Mouse (Mus musculus): ENCODE measurements around the gene Tmem203.

The Tmem203 gene

DNA sequence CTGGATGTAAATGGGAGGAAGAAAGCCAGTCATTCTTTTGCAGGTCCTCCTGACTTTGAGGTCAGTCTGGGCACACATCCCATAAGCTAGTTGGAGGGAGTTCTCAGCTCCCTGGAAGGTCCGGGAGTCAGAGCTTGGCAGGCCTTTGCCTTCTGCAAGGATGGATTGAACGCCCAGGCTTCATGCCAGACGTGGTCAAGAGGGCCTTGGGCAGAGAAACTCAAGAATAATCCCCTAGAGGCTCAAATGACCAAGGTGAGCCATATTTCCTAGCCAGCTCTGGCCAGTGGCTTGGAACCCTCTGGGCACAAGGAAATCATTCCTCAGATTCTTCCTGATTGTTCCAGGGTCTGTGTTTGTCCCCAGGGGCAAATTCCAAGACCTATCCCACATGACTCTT is 9.6 kb downstream of the Tmem203 start:
- no peak for DNase-seq

DNA sequence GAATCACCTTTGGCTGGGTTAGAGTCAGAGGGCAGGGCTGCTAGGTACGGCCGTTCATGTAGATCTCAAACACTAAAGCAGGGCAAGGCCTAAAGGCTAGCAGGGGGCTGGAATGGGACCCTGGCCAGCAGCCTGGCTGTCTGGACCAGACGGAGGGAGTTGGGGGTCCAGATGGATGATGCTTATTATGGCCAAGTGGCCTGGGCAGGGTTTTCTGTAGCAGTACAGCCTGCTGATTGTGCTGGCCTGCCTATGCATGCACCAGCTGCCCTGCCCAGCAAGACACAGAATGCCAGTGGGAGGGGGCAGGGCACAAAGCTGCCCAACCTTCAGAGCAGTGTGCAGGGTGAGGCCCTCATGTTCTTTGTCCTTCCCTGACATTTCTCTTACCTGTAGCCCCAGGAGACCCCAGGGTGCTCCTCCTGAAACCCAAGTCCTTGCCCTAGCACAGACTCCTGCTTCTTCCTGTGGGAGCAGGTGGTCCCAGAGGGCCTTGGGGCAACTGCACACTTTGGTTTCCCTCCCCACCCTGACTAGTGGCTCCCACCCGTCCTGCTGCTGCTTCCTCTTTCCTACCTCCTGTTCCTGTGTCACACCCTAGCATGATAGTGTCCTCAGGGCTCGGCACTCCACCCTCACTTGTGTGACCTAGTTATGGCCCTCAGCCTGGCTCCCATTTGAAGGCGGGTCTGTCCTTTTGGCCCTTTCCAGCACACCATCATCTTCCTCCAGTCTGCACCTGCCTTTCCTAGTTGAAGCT is 10.8 kb downstream of the Tmem203 start:
- DNase-seq: no peak

DNA sequence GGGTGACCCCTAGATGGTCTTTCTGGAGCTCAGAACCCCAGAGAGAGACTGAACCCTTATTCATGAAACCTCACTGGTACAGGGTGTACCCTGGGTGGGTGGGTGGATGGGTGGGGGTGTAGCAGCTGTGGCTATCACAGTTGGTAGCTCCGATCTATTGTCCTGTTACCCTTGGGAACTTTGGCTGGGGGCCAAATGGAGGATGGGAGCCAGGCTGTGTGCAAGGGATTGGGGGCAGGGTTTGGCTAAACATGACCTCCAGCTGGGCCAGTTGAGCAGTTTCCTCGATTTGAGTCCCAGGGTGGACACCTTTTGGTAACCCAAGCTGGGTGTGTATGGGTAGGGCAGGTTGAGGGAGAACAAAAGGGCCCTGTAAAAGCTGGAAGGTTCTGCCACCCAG is 11.5 kb downstream of the Tmem203 start:
- no peak for DNase-seq

DNA sequence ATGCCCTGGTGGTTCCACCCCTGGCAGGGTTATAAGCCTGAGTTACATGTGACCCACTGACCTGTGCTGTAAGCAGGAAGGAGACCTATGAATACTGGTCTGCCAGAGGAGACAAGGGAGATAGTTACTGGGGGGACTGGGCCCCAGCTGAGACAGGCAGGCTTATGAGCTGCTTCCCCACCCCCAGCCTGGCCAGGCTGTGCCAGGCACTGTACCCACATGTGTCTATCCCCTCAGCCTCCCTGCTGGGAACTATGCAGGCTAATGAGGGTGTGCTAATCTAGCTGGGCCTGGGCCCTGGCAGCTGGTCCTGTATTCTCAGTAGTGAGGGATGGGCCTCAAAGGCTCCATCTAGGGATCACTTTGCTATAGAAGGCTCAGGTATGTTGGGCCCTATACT is 12.0 kb downstream of the Tmem203 start:
- DNase-seq: no peak

DNA sequence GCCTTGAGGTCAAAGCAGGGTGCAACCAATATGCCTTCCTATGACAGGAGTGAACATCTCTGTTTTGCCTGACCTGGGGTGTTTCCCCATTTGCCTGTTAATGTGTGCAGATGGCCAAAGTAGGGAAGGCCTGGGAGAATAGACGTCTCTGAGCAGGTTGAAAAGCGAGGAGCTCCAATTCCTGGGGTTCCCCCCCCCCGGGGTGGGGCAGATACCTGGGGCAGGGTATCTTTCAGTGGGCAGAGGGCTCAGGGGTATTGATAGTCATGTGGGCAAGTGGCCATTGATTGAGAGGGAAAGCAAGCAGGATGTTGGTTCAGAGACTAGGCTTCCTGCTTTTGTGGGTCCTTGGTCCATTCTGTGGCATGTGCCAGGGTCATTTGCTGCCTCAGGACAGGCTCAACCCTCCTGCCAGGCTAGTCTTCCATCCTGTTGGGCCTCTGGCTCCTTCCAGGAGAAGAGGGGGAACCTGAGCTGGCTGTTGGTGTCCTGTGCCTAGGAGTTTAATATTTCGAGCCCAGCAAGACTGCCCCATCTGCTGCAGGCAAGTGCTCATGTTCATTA is 12.6 kb downstream of the Tmem203 start:
- DNase-seq: no peak

DNA sequence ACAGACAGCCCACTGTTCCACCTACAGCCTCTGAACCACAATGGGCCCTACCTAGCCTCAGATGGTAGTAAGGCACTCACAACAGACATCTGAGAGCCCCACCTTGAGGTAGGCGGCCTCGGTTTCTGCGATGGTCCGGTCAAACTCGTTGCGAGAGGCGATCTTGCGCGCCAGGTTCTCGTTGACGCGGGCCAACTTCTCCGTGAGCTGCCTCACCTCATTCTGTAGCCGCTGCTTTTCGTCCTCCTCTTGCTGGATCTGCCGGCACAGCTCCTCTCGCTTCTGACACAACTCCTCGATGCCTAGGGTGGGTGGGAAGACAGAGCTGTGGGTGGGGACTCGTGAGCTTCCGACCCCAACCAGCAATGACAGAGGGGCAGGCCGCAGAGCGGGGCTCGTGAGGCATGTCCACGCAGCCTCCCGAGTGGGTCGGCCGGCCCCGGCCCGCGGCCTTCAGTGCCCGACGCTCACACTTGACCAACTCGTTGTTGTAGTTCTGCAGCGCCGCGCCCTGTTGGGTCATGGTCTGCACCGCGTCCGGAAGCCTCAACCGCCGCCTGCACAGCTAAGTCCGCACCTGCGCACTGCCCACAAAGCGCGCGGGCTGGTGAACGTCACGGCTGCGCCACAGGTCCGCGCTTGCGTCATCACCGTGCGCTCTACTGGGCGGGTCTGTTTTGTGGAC is 16.7 kb downstream of the Tmem203 start, which contains the start of the genes Ssna1 and Anapc2:
Gene Ssna1 (minus strand): TSS at position 612 of the 685 bp plus-strand sequence.
Gene Anapc2 (plus strand): TSS at position 652 of the 685 bp plus-strand sequence.
- DNase-seq: peak; percentile 95 to 98

DNA sequence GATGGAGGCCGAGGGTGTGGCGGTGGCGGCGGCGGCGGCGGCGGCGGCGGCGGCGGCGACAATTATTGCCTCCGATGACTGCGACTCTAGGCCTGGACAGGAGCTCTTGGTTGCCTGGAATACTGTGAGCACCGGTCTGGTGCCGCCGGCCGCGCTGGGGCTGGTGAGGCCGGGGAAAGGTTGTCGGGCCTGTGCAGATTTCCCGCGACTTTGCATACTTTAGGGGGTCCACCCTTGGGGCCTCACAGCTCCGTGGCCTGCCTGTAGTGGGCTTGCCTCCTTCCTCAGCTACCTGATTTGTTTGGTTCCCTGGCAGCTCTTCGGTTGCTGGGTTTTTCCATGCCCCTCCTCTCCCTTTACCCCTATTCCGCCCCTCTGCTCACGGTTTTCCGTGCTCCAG is 17.3 kb downstream of the Tmem203 start:
- no peak for DNase-seq

DNA sequence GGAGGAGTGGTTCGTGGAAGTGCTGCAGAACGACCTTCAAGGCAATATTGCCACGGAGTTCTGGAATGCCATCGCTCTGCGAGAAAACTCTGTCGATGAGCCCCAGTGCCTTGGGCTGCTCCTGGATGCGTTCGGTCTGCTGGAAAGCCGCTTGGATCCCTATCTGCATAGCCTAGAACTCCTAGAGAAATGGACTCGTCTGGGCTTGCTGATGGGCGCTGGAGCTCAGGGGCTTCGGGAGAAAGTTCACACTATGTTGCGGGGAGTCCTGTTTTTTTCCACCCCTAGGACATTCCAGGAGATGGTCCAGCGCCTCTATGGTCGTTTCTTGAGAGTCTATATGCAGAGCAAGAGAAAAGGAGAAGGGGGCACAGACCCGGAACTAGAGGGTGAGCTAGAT is 17.8 kb downstream of the Tmem203 start:
- DNase-seq: no peak

DNA sequence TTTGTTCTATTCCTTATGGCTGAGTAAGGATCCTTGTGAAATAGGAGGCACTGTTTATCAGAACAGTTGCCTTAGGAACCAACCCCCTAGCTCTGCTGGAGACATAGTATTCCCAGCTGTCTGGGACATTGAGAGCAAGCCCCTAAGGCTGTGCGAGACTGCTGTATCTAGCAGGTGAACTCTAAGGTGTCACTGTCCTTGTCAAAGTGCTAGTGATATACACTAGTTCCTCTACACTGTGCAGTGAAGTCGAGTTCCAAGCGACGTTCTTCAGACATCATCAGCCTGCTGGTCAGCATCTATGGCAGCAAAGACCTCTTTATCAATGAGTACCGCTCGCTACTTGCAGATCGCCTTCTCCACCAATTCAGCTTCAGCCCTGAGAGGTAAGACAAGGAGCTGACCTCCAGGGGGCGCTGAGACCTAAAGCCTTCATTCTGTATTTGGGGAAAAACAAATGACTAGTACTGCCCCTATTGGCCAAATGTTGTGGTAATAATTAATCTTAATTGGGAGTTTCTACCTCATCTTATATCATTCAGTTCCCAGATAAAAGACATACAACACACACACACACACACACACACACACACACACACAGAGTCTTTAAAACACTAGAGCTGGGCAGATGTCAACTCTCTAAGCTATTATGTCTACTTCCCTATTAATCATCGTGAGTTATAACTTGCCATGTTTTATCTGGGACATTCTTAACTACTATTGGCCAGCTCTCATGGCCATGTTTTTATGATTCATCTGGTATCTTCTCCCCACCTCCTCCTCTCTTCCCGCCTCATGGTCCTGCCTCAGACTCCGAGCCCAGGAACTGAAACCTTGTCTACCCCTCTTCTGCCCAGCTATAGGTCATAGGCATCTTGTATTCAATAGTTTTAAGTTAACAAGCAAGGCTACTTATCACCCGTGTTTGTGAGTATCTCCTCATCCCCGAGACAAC is 24.0 kb downstream of the Tmem203 start:
- DNase-seq: peak; percentile 59 to 81

DNA sequence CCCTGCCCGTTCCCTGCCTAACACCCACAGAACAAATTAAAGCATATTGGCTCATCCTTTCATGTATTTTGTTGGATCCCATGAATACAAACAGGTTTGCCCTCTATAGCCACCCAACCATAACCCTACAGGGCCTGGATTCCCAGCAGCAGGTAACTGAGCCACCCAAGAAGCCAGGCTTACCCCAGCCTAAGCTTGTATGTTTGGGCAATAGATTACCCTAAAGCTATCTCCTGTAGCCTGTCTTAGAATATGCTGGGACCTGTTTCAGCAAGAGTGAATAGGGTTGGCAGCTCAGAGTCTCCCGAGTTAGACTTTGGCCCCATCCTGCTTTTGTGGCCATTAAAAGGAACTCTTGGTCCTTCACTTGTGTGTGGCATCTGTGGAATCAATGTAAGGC is 30.3 kb downstream of the Tmem203 start:
- DNase-seq: no peak

DNA sequence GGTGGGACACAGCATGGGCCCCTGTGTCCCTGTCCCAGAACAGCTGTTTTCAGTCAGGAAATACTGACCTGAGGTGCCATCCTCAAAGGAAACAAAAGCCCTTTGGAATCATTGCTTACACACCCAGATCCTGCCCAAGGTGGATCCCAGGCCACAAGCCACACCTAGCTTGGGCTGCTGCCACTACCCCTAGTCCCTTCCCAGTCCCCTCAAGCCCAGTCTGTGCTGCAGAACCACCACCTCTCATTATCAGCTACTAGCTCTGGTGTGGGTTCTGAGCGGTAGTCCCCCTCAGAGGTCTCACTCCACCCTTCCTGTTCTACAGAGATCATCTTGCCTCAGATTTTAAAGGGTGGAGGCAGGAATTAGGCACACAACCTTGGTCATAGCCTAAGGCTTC is 31.1 kb downstream of the Tmem203 start:
- DNase-seq: no peak

DNA sequence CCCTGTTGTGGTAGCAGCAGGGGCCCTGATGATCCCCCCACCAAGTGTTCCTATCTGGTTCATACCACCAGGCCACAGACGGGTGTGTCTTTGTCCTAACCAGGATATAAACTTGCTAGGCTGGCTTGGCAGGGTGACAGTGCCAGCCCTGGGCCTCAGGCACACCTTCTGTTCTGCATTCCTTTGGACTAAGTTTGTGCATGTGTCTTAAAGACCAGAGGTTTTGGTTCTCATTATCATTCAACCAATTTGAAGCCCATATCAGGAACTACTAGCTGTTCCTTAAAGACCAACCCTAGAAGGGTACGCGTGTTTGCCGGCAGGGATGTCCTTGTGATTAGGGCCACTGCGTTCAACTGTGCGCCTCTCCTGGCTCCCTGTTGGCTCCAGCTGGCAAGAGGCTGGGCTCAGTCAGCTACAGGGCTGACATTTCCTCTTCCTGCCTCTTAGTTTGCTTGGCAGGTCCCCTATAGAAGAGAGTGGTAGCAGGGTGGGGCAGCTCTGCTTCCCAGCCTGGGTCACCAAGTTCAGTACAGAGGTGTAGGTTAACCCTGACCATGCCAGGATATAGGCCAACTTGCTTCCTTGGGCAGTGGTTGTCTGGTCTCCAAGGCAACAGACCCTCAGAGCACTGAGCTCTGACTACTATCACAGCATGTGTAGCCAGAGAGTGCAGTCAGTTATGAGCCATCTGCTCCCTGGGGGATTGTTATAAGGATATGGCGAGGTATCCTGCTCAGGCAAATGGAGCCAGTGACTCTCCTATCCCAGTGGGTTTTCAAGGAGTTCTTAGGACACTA is 31.8 kb downstream of the Tmem203 start:
- DNase-seq: no peak

DNA sequence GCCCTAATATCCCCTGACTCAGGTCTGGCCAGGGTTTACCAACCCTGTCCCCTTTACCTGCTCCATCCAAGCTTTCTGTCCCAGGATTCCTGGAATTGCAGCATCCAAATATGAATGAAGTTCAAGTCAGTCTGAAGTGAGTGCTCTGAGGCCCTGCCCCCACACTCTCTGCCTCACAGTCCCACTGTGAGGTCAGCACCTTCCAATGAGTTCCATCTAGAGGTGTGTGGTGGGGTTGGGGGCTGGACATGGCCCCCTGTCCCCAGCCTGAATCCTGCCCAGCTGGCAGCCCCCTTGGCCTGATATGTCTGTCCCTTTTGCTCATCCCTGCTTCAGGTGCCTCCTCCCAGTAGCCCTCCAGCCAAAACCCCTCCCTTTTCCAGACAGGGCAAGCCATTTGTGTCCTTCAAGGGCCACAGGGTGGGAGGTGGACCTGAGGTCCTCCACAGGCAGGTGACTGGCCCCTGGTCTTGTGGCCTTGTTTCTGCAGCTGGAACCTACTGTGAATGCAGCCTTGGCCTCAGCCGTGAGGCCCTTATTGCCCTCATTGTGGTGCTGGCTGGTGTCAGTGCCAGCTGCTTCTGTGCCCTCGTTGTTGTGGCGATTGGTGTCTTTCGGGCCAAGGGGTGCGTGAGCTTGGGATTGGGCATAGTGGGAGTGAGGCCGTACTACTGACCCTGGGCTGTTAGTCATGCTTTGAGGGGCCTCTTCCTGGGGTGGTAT is 32.8 kb downstream of the Tmem203 start, which contains the start of gene Tmem210:
Gene Tmem210 (plus strand): TSS at position 219 of the 723 bp plus-strand sequence.
- no peak for DNase-seq

DNA sequence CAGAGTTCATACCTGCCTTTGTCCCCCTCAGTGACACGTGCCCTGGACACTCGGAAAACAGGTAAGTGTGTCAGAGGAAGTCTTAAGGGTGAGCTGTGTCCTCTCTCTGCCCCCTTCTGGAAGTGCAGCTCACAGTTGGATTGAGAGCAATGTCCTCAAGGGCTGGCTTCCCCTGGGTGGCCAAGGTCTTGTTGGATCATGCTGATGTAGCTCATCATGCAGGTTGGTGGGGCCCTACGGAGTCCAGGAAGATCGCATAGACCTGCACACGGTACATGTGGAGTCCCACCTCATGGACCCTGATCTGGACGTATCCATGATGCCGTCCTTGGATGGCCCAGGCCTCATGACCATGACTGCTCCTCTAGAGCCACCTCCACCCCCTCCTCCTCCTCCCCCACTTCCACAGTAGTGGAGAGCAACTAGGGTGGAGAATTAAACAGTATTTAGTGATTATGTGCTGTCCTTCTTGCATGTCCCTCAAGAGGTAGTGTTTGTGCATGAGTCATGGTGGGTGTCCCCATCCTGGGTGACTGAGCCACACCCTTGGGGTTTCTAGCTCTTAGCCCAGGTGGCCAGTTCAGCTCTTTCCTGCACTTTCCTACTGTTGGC is 33.6 kb downstream of the Tmem203 start:
- no peak for DNase-seq

DNA sequence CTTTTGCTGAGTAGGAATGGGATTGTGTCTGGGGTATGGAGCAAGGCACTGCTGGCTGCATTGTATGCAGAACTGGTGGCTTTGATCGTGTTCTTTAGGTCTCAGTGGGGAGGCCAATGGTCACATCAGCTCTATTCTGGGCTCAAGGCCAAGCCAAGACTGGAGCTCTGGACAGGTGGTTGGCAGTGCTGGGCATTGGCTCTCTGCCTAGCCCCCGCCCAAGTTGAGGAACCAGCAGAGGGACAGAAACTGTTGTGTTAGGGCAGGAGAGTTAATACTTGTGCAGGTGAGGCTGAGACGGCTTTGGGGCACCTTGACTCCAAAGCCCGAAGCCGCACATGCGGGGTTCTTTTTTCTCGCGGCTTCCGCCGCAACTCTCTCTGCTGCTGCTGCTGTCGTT is 34.4 kb downstream of the Tmem203 start, which contains the start of gene Lrrc26:
Gene Lrrc26 (plus strand): TSS at position 265 of the 400 bp plus-strand sequence.
- DNase-seq: no peak

DNA sequence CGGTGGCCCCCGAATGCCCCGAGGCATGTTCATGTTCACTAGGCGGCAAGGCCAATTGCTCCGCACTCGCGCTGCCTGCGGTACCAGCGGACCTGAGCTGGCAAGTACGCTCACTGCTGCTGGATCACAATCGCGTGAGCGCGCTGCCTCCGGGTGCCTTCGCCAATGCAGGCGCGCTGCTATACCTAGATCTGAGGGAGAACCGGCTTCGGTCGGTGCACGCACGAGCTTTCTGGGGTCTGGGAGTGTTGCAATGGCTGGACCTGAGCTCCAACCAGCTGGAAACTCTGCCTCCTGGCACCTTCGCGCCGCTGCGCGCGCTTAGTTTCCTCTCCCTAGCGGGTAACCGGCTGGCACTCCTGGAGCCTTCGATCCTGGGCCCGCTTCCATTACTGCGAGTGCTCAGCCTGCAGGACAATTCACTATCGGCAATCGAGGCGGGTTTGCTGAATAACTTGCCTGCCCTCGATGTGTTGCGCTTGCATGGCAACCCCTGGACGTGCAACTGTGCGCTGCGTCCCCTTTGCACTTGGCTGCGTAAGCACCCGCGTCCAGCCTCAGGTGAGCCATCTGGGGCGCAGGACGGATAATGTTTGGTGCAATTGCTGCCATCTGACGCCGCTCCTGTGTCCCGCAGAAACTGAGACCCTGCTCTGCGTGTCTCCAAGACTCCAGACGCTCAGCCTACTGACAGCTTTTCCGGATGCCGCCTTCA is 35.0 kb downstream of the Tmem203 start:
- no peak for DNase-seq

DNA sequence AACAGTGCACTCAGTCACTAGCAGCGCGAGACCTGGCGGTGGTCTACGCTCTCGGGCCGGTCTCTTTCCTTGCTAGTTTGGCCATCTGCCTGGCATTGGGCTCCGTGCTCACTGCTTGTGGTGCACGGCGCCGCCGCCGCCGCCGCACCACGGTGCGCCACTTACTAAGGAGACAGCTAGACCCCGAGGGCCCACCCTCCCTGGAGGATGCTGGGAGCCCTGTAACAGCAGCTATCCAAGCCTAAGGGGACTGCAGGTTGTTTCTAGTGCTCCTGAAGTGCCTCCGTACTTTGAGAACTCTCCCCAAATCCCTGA is 35.5 kb downstream of the Tmem203 start:
- no peak for DNase-seq

DNA sequence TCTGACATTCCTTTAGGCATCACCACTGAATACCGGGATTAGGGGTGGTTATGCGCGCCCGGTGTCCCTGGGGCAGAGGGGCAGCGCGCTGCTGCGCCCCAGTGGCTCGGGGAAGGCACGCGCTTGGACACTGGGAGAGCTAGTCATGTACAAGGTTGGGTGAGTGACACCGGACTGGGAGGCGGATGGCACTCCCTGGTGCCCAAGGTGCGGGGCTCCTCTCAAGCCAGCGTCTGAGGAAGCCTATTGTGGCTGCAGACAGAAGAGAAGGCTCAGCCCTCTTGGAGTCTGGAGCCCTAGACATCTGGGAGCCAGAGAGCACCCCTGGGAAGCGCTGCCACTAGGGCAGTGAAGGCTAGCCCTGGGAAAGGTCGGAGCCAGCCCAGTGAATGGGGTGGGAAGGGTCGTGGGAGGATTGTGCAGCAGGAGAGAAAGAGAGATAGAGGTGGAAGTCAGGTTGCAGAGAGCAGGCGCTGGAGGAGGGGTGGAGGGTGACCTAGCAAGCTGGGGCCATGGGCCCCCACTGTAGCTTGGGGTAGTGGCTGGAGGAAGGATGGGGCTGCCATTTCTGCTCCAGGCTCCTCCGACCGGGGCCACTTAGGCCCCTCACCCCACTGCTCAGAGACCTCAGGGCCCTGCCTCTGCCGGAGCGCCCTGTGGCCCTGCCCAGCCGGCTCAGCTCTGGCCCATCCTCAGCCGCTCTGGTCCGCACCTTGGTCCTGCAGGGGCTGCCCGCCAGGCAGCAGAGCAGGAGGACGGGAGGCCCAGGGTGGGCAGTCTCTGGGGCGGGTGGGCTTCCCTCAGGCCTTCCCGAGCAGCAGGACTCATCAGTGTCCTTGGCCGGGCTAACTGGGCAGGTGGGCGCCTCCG is 36.2 kb downstream of the Tmem203 start:
- no peak for DNase-seq

DNA sequence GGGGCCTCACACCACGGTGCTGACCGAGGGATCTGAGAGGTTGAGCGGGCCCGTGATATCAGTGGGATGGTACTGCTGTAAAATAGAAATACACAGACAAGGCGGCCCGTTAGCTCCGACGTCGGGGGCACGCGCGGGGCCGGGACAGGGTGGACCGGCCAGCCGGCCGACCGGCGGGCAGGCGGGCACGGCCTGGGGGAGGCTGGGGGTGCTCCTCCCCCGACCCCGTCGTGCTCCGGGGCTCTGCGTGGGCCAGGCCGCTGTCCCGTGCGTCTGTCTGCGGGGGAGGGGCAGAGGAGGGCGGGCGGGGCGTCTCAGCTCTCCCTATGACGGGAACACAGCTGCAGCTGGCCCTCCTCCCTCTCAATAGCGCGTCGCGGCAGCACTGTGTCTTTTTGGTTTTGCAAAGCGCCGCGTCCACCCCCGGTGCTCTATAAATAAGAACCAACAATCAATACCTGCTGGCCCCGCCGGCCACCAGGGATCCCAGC is 36.9 kb downstream of the Tmem203 start:
- no peak for DNase-seq

All from spleen, adult 18-20 months (tissue).